Mouse (Mus musculus) cortical plate, adult 2 months (tissue): ENCODE measurements around the gene Arl8a.

Experiments used
- CTCF ChIP-seq: fragments of 200-500 bp; IDR thresholded peaks from 2 replicates; pipeline ENCODE4 v1.5.1; 2011; ENCODE audit warnings: mild to moderate bottlenecking, control low read depth, low read length; ENCODE audit not compliant: insufficient read depth; ENCODE audit errors: extremely low read depth
- POLR2A ChIP-seq: fragments of 200-500 bp; IDR thresholded peaks from 2 replicates; pipeline ENCODE4 v1.6.1; 2011; ENCODE audit warnings: mild to moderate bottlenecking, low read length, control low read depth; ENCODE audit not compliant: insufficient read depth; ENCODE audit errors: extremely low read depth

DNA sequence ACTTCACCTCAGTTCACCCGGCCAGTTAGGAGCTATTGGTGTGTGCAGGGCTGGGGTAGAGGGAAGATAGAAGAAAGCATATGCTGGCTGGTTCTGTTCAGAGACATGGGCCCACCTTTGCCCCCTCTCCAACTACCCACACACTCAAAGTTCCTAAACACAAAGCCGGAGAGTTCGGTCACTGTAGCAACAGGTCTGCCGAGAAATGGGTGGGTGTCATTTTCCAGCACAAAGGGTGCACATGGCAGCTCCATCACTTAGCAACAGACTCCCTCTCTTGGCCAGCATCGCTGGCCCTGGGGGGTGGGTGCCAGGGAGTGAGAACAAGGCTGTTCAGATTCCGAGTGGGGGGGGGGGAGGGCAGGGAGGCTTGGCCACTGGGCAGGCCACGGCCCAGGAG, 12.4 kb downstream of the Arl8a start:
- TF ChIP-seq CTCF: no peak
- no peak for TF ChIP-seq POLR2A
